Mouse (Mus musculus): ENCODE measurements around the gene Gm20696. TPM values are rescaled to one million over a fixed set of nuclear protein-coding genes. Genes with fewer than 3 reads are reported as not detected.

Gene Gm20696
- total and polyA plus RNA-seq, 3 experiments, result 0.59 TPM; not detected in 2

GRCm38 (mm10) chr6:99467831-99468230, 198.8 kb downstream of the Gm20696 start:
- H3K9ac ChIP-seq (ENCODE audit: insufficient read depth, low read depth), result no peak overlapping the region
- H3K79me2 ChIP-seq (replicated peaks; ENCODE audit: control insufficient read depth, extremely low read depth, insufficient read depth, poor library complexity, severe bottlenecking), result no peaks in the 10 kb centered on the region
- no peaks in the 10 kb centered on the region for H3K36me3 ChIP-seq (replicated peaks in 1 of 2; ENCODE audit: control insufficient read depth in 1 of 2, insufficient read depth in 1 of 2, low read length in 1 of 2)
- in situ Hi-C loops (cut with MboI; ENCODE audit: low pct_ligation_motif_present, low pct_unique_long_range_greater_than_20kb, low sequenced_read_pairs) (loop anchor here (10.0 kb wide), 1 partner anchor 127 kb away; no protein-coding TSS in a partner anchor), dilution Hi-C loops (cut with MboI; ENCODE audit: extremely low pct_ligation_motif_present, extremely low pct_unique_long_range_greater_than_20kb, low sequenced_read_pairs) (no loop called here)
- H3K9me3 ChIP-seq (replicated peaks; ENCODE audit: low read length), result no peaks in the 10 kb centered on the region
- no peak for TF ChIP-seq HCFC1 (IDR thresholded peaks at IDR 0.05; ENCODE audit: low read depth, low read length)
- no peak for TF ChIP-seq TCF12 (IDR thresholded peaks at IDR 0.05; ENCODE audit: low read depth, low read length)
- H3K4me3 ChIP-seq (replicated peaks in 1 of 3; ENCODE audit: low read depth in 2 of 3, low read length in 2 of 3, poor library complexity in 1 of 3), result no peak overlapping the region
- no peak overlapping the region for H3K27ac ChIP-seq (ENCODE audit: insufficient read depth, low read depth)
- no peak overlapping the region for H3K4me2 ChIP-seq (ENCODE audit: insufficient read depth, low read depth, poor library complexity, severe bottlenecking)
- no peaks in the 10 kb centered on the region for H3K27me3 ChIP-seq (replicated peaks)
- no peak for DNase-seq (ENCODE audit: extremely low read depth)
- H3K4me1 ChIP-seq (ENCODE audit: control insufficient read depth in 1 of 2, insufficient read depth in 2 of 2), result peaks cover 0 to 4% of the 10 kb centered on the region in 2 experiments; a peak in 1 of 4 replicates

- no peak overlapping the region for H3K4me3 ChIP-seq (replicated peaks in 1 of 3; ENCODE audit: low read depth in 2 of 3, low read length in 2 of 3, poor library complexity in 1 of 3)
- H3K9ac ChIP-seq (ENCODE audit: insufficient read depth, low read depth), result no peak overlapping the region
- no peak for DNase-seq (ENCODE audit: extremely low read depth)
- H3K4me2 ChIP-seq (ENCODE audit: insufficient read depth, low read depth, poor library complexity, severe bottlenecking), result no peak overlapping the region
- H3K79me2 ChIP-seq (replicated peaks; ENCODE audit: control insufficient read depth, extremely low read depth, insufficient read depth, poor library complexity, severe bottlenecking), result no peaks in the 10 kb centered on the region
- no peaks in the 10 kb centered on the region for H3K36me3 ChIP-seq (replicated peaks in 1 of 2; ENCODE audit: control insufficient read depth in 1 of 2, insufficient read depth in 1 of 2, low read length in 1 of 2)
- no peaks in the 10 kb centered on the region for H3K27me3 ChIP-seq (replicated peaks)
- H3K27ac ChIP-seq (ENCODE audit: insufficient read depth, low read depth), result no peak overlapping the region
- dilution Hi-C loops (cut with MboI; ENCODE audit: extremely low pct_ligation_motif_present, extremely low pct_unique_long_range_greater_than_20kb, low sequenced_read_pairs), result no loop called here
- in situ Hi-C loops (cut with MboI; ENCODE audit: low pct_ligation_motif_present, low pct_unique_long_range_greater_than_20kb, low sequenced_read_pairs), result loop anchor here (10.0 kb wide), 1 partner anchor 128 kb away; no protein-coding TSS in a partner anchor
- H3K9me3 ChIP-seq (replicated peaks; ENCODE audit: low read length), result no peaks in the 10 kb centered on the region
- TF ChIP-seq MYC (IDR thresholded peaks at IDR 0.05; ENCODE audit: low read depth, low read length), result no peak
- no peak for TF ChIP-seq ZC3H11A (IDR thresholded peaks at IDR 0.05; ENCODE audit: low read depth, low read length)
- no peak for TF ChIP-seq POLR2A (IDR thresholded peaks at IDR 0.05; ENCODE audit: low read depth, low read length)
- TF ChIP-seq TBP (conservative IDR thresholded peaks at IDR 0.05; ENCODE audit: low read depth, low read length), result no peak
- TF ChIP-seq PAX5 (IDR thresholded peaks at IDR 0.05; ENCODE audit: low read length), result no peak
- TF ChIP-seq NRF1 (IDR thresholded peaks at IDR 0.05; ENCODE audit: low read depth, low read length), result no peak
- no peak for TF ChIP-seq CTCF (conservative IDR thresholded peaks at IDR 0.05 in 1 of 2, IDR thresholded peaks at IDR 0.05 in 1 of 2; ENCODE audit: low read depth in 2 of 2, low read length in 2 of 2)
- no peak for TF ChIP-seq SIN3A (IDR thresholded peaks at IDR 0.05; ENCODE audit: low read length)
- peaks cover 0 to 9% of the 10 kb centered on the region in 2 experiments; a peak in 1 of 4 replicates for H3K4me1 ChIP-seq (ENCODE audit: control insufficient read depth in 1 of 2, insufficient read depth in 2 of 2)
These were observed 199.5 kb downstream of the Gm20696 start for GRCm38 (mm10) chr6:99467109-99467508.

DNA sequence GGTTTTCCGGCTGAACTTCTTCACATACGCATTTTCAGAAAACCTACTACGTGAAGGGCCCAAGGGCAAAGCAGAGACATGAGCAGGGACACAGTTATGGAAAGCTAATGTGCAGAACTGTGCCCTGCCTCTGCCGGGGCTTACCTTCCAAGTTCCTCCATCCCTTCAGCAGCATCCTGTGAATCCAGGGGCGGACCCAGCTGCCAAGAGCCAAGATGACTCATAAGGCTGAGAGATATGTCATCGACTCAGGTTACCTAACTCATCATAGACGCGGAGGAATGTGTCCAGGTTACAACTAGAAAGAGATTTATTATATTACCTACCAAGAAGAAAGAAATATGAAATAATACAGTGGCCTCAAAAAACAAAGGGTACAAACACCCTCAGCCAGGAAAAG, 200.2 kb downstream of the Gm20696 start:
- H3K27me3 ChIP-seq (replicated peaks), result no peaks in the 10 kb centered on the region
- in situ Hi-C loops (cut with MboI; ENCODE audit: low pct_ligation_motif_present, low pct_unique_long_range_greater_than_20kb, low sequenced_read_pairs) (loop anchor here (10.0 kb wide), 1 partner anchor 128 kb away; no protein-coding TSS in a partner anchor), dilution Hi-C loops (cut with MboI; ENCODE audit: extremely low pct_ligation_motif_present, extremely low pct_unique_long_range_greater_than_20kb, low sequenced_read_pairs) (no loop called here)
- DNase-seq (ENCODE audit: extremely low read depth), result no peak
- no peak overlapping the region for H3K4me2 ChIP-seq (ENCODE audit: insufficient read depth, low read depth, poor library complexity, severe bottlenecking)
- H3K4me3 ChIP-seq (replicated peaks in 1 of 3; ENCODE audit: low read depth in 2 of 3, low read length in 2 of 3, poor library complexity in 1 of 3), result no peak overlapping the region
- TF ChIP-seq MEF2A (IDR thresholded peaks at IDR 0.05; ENCODE audit: borderline replicate concordance, low read depth, low read length), result no peak
- no peak for TF ChIP-seq RCOR1 (conservative IDR thresholded peaks at IDR 0.05; ENCODE audit: low read depth, low read length)
- TF ChIP-seq BHLHE40 (IDR thresholded peaks at IDR 0.05; ENCODE audit: low read depth, low read length), result no peak
- TF ChIP-seq KAT2A (IDR thresholded peaks at IDR 0.05; ENCODE audit: insufficient replicate concordance, low read length), result no peak
- no peak for TF ChIP-seq TCF12 (IDR thresholded peaks at IDR 0.05; ENCODE audit: low read depth, low read length)
- no peak for TF ChIP-seq MAZ (IDR thresholded peaks at IDR 0.05; ENCODE audit: low read depth, low read length)
- no peak for TF ChIP-seq MAFK (IDR thresholded peaks at IDR 0.05; ENCODE audit: insufficient replicate concordance, low read length)
- TF ChIP-seq PAX5 (IDR thresholded peaks at IDR 0.05; ENCODE audit: low read length), result no peak
- TF ChIP-seq MAX (IDR thresholded peaks at IDR 0.05; ENCODE audit: low read length), result no peak
- no peak for TF ChIP-seq JUND (conservative IDR thresholded peaks at IDR 0.05; ENCODE audit: low read depth, low read length)
- no peak for TF ChIP-seq USF2 (conservative IDR thresholded peaks at IDR 0.05; ENCODE audit: low read depth, low read length)
- TF ChIP-seq SIN3A (IDR thresholded peaks at IDR 0.05; ENCODE audit: low read length), result no peak
- no peak for TF ChIP-seq NRF1 (IDR thresholded peaks at IDR 0.05; ENCODE audit: low read depth, low read length)
- TF ChIP-seq EP300 (IDR thresholded peaks at IDR 0.05; ENCODE audit: low read length), result no peak
- TF ChIP-seq MYC (IDR thresholded peaks at IDR 0.05; ENCODE audit: low read depth, low read length), result no peak
- no peak for TF ChIP-seq ELF1 (IDR thresholded peaks at IDR 0.05; ENCODE audit: low read depth, low read length)
- no peak overlapping the region for H3K9ac ChIP-seq (ENCODE audit: insufficient read depth, low read depth)
- no peaks in the 10 kb centered on the region for H3K79me2 ChIP-seq (replicated peaks; ENCODE audit: control insufficient read depth, extremely low read depth, insufficient read depth, poor library complexity, severe bottlenecking)
- H3K36me3 ChIP-seq (replicated peaks in 1 of 2; ENCODE audit: control insufficient read depth in 1 of 2, insufficient read depth in 1 of 2, low read length in 1 of 2), result no peaks in the 10 kb centered on the region
- H3K27ac ChIP-seq (ENCODE audit: insufficient read depth, low read depth), result no peak overlapping the region
- H3K4me1 ChIP-seq (ENCODE audit: control insufficient read depth in 1 of 2, insufficient read depth in 2 of 2), result peaks cover 0 to 9% of the 10 kb centered on the region in 2 experiments; a peak in 1 of 4 replicates
- no peaks in the 10 kb centered on the region for H3K9me3 ChIP-seq (replicated peaks; ENCODE audit: low read length)
